Mouse (Mus musculus) embryonic fibroblast, embryonic 13.5 days (primary cell): ENCODE results near the gene Pdcd2l. TPM values are rescaled to one million over a fixed set of nuclear protein-coding genes. Genes with fewer than 3 reads are reported as not detected.
A peak's percentile ranks its signal among the peaks of the same experiment; 100 is the strongest.
"Not testable (repeated sequence)": the region's sequence is repeated elsewhere in the genome, so short reads cannot be mapped to it uniquely, and the experiment has no call there.

Experiments
- H3K27ac ChIP-seq: 2 replicates; pipeline ENCODE4 v1.5.1; 2012; ENCODE audit warnings: low read length, control low read depth, inconsistent platforms; ENCODE audit not compliant: insufficient read depth
- H3K4me1 ChIP-seq: 2 replicates; pipeline ENCODE4 v1.6.1; 2011; ENCODE audit warnings: low read length; ENCODE audit not compliant: control insufficient read depth, insufficient read depth
- H3K4me3 ChIP-seq: 2 replicates; pipeline ENCODE4 v1.5.1; 2011; ENCODE audit warnings: mild to moderate bottlenecking, control low read depth, low read length; ENCODE audit not compliant: insufficient read depth
- CTCF ChIP-seq: IDR thresholded peaks from 2 replicates; pipeline ENCODE4 v1.5.1; 2011; ENCODE audit warnings: mild to moderate bottlenecking, control low read depth, low read length, moderate library complexity, borderline replicate concordance; ENCODE audit not compliant: insufficient read depth
- POLR2A ChIP-seq: IDR thresholded peaks from 2 replicates; pipeline ENCODE4 v1.6.1; 2011; ENCODE audit warnings: low read depth, mild to moderate bottlenecking, control low read depth, low read length, moderate library complexity
- polyA plus RNA-seq: library from polyadenylated mRNA; stranded (reverse); fragments of >200 nt; gene quantifications from 2 replicates; pipeline ENCODE4 v1.2.4, GENCODE M21; 2011; ENCODE audit warnings: low read depth; ENCODE audit not compliant: missing spikeins, insufficient read length

The Pdcd2l gene
- polyA plus RNA-seq, 1 experiment, result 18.6 TPM

GRCm38 (mm10) chr7:34214644-34215043 is 18.2 kb upstream of the Pdcd2l start:
- TF ChIP-seq POLR2A (no peak), CTCF (no peak)
- H3K4me1 ChIP-seq, result peaks cover 3% of the 10 kb centered on the region; the same call in 1 of the 2 replicates
- no peak overlapping the region for H3K4me3 ChIP-seq

GRCm38 (mm10) chr7:34213281-34213680 is 16.8 kb upstream of the Pdcd2l start:
- TF ChIP-seq POLR2A (no peak), CTCF (no peak)
- H3K4me1 ChIP-seq, result peaks cover 3% of the 10 kb centered on the region; the same call in 1 of the 2 replicates
- H3K4me3 ChIP-seq, result no peak overlapping the region
- no peak overlapping the region; the same call in 1 of the 2 replicates for H3K27ac ChIP-seq

More at GRCm38 (mm10) chr7:34214644-34215043, 18.2 kb upstream of the Pdcd2l start:
- H3K27ac ChIP-seq, result no peak overlapping the region

GRCm38 (mm10) chr7:34208027-34208745 is 11.7 kb upstream of the Pdcd2l start:
- Histone ChIP-seq H3K4me1 (no peaks in the 10 kb centered on the region), H3K27ac (no peak overlapping the region), H3K4me3 (no peak overlapping the region)
- TF ChIP-seq POLR2A (no peak), CTCF (peak; percentile 54; the same call in 1 of the 2 replicates)

GRCm38 (mm10) chr7:34206331-34206730 is 9.9 kb upstream of the Pdcd2l start:
- no peak overlapping the region for H3K4me3 ChIP-seq
- TF ChIP-seq CTCF (no peak), POLR2A (no peak)
- no peaks in the 10 kb centered on the region for H3K4me1 ChIP-seq
- no peak overlapping the region for H3K27ac ChIP-seq

GRCm38 (mm10) chr7:34202147-34202546 is 5.7 kb upstream of the Pdcd2l start:
- H3K4me3 ChIP-seq, H3K27ac ChIP-seq, H3K4me1 ChIP-seq: not testable (repeated sequence)

GRCm38 (mm10) chr7:34200829-34201228 is 4.4 kb upstream of the Pdcd2l start:
- no peak overlapping the region for H3K27ac ChIP-seq
- TF ChIP-seq CTCF, result no peak
- no peak for TF ChIP-seq POLR2A
- H3K4me3 ChIP-seq, result no peak overlapping the region
- no peaks in the 10 kb centered on the region for H3K4me1 ChIP-seq

- TF ChIP-seq CTCF (no peak), POLR2A (no peak)
- H3K4me1 ChIP-seq, result peaks cover 3% of the 10 kb centered on the region; the same call in 1 of the 2 replicates
- H3K4me3 ChIP-seq, result no peak overlapping the region
- no peak overlapping the region for H3K27ac ChIP-seq
Measured at GRCm38 (mm10) chr7:34198346-34198745, 1.9 kb upstream of the Pdcd2l start.

GRCm38 (mm10) chr7:34195632-34196031 is 829 bp downstream of the Pdcd2l start:
- no peak overlapping the region for H3K27ac ChIP-seq
- H3K4me3 ChIP-seq, result peak overlapping the region; percentile 70
- no peak for TF ChIP-seq CTCF
- TF ChIP-seq POLR2A, result no peak
- H3K4me1 ChIP-seq, result peaks cover 3% of the 10 kb centered on the region; the same call in 1 of the 2 replicates

GRCm38 (mm10) chr7:34192825-34193224 is 3.6 kb downstream of the Pdcd2l start:
- Histone ChIP-seq H3K4me3 (no peak overlapping the region), H3K4me1 (peaks cover 3% of the 10 kb centered on the region; the same call in 1 of the 2 replicates), H3K27ac (no peak overlapping the region)
- TF ChIP-seq POLR2A, result no peak
- no peak for TF ChIP-seq CTCF

- TF ChIP-seq POLR2A (no peak), CTCF (no peak)
- Histone ChIP-seq H3K4me1 (no peaks in the 10 kb centered on the region), H3K27ac (no peak overlapping the region), H3K4me3 (no peak overlapping the region)
Measured at GRCm38 (mm10) chr7:34189376-34189989, 7.0 kb downstream of the Pdcd2l start.
